Mouse (Mus musculus): ENCODE results near the gene Atp1b1.

Atp1b1 gene

GRCm38 (mm10) chr1:164458245-164458613 is at the start of gene Atp1b1:
Gene Atp1b1 (minus strand): TSS chr1:164458355.
- DNase-seq (ENCODE audit: low read depth, low spot score): no peak

GRCm38 (mm10) chr1:164505096-164505495 is 46.9 kb upstream of the Atp1b1 start:
- DNase-seq (ENCODE audit: low read depth, low spot score): no peak

GRCm38 (mm10) chr1:164503140-164503730 is 45.1 kb upstream of the Atp1b1 start:
- peak; percentile 7 for DNase-seq (ENCODE audit: low read depth, low spot score)

GRCm38 (mm10) chr1:164502231-164502630 is 44.1 kb upstream of the Atp1b1 start:
- DNase-seq (ENCODE audit: low read depth, low spot score): no peak

- DNase-seq (ENCODE audit: low read depth, low spot score): no peak
Measured at GRCm38 (mm10) chr1:164494741-164495512, 36.8 kb upstream of the Atp1b1 start.

- DNase-seq (ENCODE audit: low read depth, low spot score): no peak
Measured at GRCm38 (mm10) chr1:164494215-164494614, 36.1 kb upstream of the Atp1b1 start.

GRCm38 (mm10) chr1:164493042-164493705 is 35.0 kb upstream of the Atp1b1 start:
- no peak for DNase-seq (ENCODE audit: low read depth, low spot score)

- no peak for DNase-seq (ENCODE audit: low read depth, low spot score)
Measured at GRCm38 (mm10) chr1:164492476-164492875, 34.3 kb upstream of the Atp1b1 start.

- no peak for DNase-seq (ENCODE audit: low read depth, low spot score)
Measured at GRCm38 (mm10) chr1:164489961-164490594, 31.9 kb upstream of the Atp1b1 start.

GRCm38 (mm10) chr1:164483728-164484127 is 25.6 kb upstream of the Atp1b1 start:
- DNase-seq (ENCODE audit: low read depth, low spot score): no peak

GRCm38 (mm10) chr1:164482833-164483232 is 24.7 kb upstream of the Atp1b1 start:
- no peak for DNase-seq (ENCODE audit: low read depth, low spot score)

- no peak for DNase-seq (ENCODE audit: low read depth, low spot score)
Measured at GRCm38 (mm10) chr1:164481645-164482354, 23.6 kb upstream of the Atp1b1 start.

- no peak for DNase-seq (ENCODE audit: low read depth, low spot score)
Measured at GRCm38 (mm10) chr1:164480755-164481644, 22.8 kb upstream of the Atp1b1 start.

- no peak for DNase-seq (ENCODE audit: low read depth, low spot score)
Measured at GRCm38 (mm10) chr1:164475895-164476294, 17.7 kb upstream of the Atp1b1 start.

- no peak for DNase-seq (ENCODE audit: low read depth, low spot score)
Measured at GRCm38 (mm10) chr1:164474778-164475511, 16.8 kb upstream of the Atp1b1 start.

- DNase-seq (ENCODE audit: low read depth, low spot score): no peak
Measured at GRCm38 (mm10) chr1:164474310-164474709, 16.2 kb upstream of the Atp1b1 start.

GRCm38 (mm10) chr1:164473398-164473797 is 15.2 kb upstream of the Atp1b1 start:
- DNase-seq (ENCODE audit: low read depth, low spot score): no peak

- DNase-seq (ENCODE audit: low read depth, low spot score): no peak
Measured at GRCm38 (mm10) chr1:164471632-164472031, 13.5 kb upstream of the Atp1b1 start.

GRCm38 (mm10) chr1:164470985-164471384 is 12.8 kb upstream of the Atp1b1 start:
- DNase-seq (ENCODE audit: low read depth, low spot score): no peak

GRCm38 (mm10) chr1:164468329-164468728 is 10.2 kb upstream of the Atp1b1 start:
- no peak for DNase-seq (ENCODE audit: low read depth, low spot score)
